Mouse (Mus musculus) kidney, adult 2 months (tissue): ENCODE results near the gene Mrto4. TPM values are rescaled to one million over a fixed set of nuclear protein-coding genes. Genes with fewer than 3 reads are reported as not detected.

Source experiments
- DNase-seq: peaks from one replicate; pipeline ENCODE4 v3.0.0; 2021
- H3K27ac ChIP-seq: fragments of 200-500 bp; 2 replicates; pipeline ENCODE4 v1.5.1; 2012; ENCODE audit warnings: low read depth, low read length, control low read depth, inconsistent platforms; ENCODE audit not compliant: insufficient read depth
- H3K27me3 ChIP-seq: fragments of 200-500 bp; replicated peaks from 2 replicates; pipeline ENCODE4 v1.6.1; 2012; ENCODE audit warnings: mild to moderate bottlenecking, moderate library complexity, low read length, inconsistent platforms; ENCODE audit not compliant: control insufficient read depth, insufficient read depth
- H3K36me3 ChIP-seq: fragments of 200-500 bp; 2 replicates; pipeline ENCODE4 v1.6.1; 2012; ENCODE audit warnings: mild to moderate bottlenecking, moderate library complexity, low read length, inconsistent platforms; ENCODE audit not compliant: control insufficient read depth, insufficient read depth
- H3K4me1 ChIP-seq: fragments of 200-500 bp; 2 replicates; pipeline ENCODE4 v1.6.1; 2011; ENCODE audit warnings: low read length; ENCODE audit not compliant: control insufficient read depth, insufficient read depth
- H3K4me3 ChIP-seq: fragments of 200-500 bp; 2 replicates; pipeline ENCODE4 v1.5.1; 2011; ENCODE audit warnings: mild to moderate bottlenecking, low read depth, low read length, control low read depth; ENCODE audit not compliant: insufficient read depth
- CTCF ChIP-seq: fragments of 200-500 bp; conservative IDR thresholded peaks from 2 replicates; pipeline ENCODE4 v1.5.1; 2011; ENCODE audit warnings: low read depth, mild to moderate bottlenecking, control low read depth, low read length, moderate library complexity, mixed read lengths; ENCODE audit not compliant: insufficient read depth, insufficient read length
- POLR2A ChIP-seq: fragments of 200-500 bp; IDR thresholded peaks from one replicate; pipeline ENCODE4 v1.6.1; 2011; ENCODE audit warnings: low read depth, low read length, control low read depth
- WGBS: fragments of 180-500 bp; shearing (Covaris S2); methylation state at CpG from one replicate; pipeline ENCODE4 v1.1.7; 2018; 5-methylcytosine and 5-hydroxymethylcytosine counted together
- polyA plus RNA-seq: library from polyadenylated mRNA; depleted of rRNA; stranded (reverse); fragments of >200 nt; gene quantifications from 2 replicates; pipeline ENCODE4 v1.2.3, GENCODE M21; 2012; rRNA removed

Gene Mrto4
- polyA plus RNA-seq, 1 experiment = 21.2 TPM

DNA sequence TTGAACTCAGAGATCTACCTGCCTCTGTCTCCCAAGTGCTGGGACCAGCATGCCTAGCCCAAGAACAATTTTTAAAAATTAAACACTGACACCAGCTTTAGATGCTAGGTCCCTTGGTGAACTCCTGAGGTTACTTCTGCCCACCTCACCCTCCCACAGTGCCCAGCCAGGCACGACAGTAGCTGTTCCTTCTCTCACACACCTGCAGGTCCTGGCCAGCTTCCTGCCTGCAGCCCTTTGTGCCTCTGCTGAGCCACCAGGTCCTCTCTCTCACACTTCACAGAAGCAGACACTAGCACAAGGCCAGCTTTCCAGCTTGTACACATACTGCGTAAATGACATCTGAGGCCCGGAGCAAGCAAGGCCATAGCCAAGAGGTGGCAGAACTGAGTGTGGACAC lies 46.9 kb downstream of the Mrto4 start:
- no peak for DNase-seq
- 0 out of 2 replicates have a peak, but pooled peaks cover 8% of the 10 kb centered on the region for H3K4me1 ChIP-seq
- no peak overlapping the region for H3K27ac ChIP-seq
- H3K27me3 ChIP-seq = no peaks in the 10 kb centered on the region
- TF ChIP-seq POLR2A (no peak), CTCF (no peak)
- H3K4me3 ChIP-seq = no peak overlapping the region
- 78% methylated on average over 3 of the region's 3 CpGs for WGBS
- no peaks in the 10 kb centered on the region; the same call in 1 of the 2 replicates for H3K36me3 ChIP-seq

DNA sequence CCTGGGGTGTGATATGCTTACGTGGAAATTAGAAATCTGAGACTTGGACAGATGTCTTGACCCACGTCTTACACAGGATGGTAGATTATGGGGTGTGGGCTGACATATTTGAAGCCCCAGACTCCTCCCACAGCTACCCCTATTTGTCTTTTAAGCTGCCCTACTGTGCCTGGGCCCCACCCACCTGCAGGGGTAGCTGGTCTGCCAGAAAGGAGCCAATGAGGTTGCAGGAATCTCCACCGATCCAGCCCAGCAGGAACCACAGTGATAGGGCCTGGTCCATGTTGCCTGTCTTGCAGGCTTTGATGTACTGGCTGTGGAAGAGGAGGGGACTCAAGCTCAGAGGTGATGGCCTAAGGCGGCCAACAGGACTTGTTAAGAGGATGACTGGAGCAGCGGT lies 50.1 kb downstream of the Mrto4 start:
- H3K36me3 ChIP-seq = no peaks in the 10 kb centered on the region; the same call in 1 of the 2 replicates
- WGBS = 86% methylated on average over 5 of the region's 5 CpGs
- no peak overlapping the region for H3K27ac ChIP-seq
- no peaks in the 10 kb centered on the region for H3K27me3 ChIP-seq
- no peaks in the 10 kb centered on the region for H3K4me1 ChIP-seq
- no peak overlapping the region for H3K4me3 ChIP-seq
- no peak for DNase-seq
- TF ChIP-seq POLR2A (no peak), CTCF (no peak)

GRCm38 (mm10) chr4:139301780-139302179 lies 50.6 kb downstream of the Mrto4 start:
- DNase-seq = no peak
- no peak for TF ChIP-seq POLR2A
- no peak for TF ChIP-seq CTCF
- Histone ChIP-seq H3K27ac (no peak overlapping the region), H3K4me3 (no peak overlapping the region), H3K4me1 (no peaks in the 10 kb centered on the region), H3K36me3 (no peaks in the 10 kb centered on the region; the same call in 1 of the 2 replicates), H3K27me3 (no peaks in the 10 kb centered on the region)
- WGBS = 65% methylated on average over 8 of the region's 8 CpGs

DNA sequence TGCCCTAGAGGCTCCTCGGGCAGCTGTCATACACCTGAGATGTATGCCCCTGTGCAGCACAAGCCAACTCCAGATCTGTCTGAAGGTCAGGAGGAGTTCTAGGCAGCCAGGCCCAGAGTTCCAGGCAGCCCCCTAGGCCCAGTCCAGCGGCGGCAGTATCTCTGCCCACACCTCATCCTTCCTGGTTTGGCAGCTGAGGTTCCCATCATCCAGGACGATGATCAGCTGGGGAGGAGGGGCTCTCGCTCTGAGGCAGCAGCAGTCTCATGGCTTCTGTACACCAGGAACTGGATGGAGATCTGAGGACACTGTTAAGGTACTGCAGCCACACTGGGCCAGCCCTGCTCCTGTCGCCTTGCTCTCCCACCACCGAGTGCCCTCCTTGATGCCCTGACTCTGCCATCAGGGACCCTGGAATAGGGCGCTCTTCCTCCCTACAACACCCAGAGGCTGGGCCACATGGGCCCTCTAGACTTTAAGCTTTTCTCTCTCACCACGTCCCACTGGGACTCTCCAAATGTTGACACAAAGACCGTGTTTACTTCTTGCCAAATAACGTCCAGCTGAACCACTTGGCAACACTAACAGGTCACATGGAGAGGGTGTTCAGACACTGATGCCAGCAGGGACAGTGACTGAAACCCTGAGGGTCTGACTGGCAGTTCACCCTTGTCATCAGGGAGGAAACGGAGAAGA lies 53.6 kb downstream of the Mrto4 start:
- no peaks in the 10 kb centered on the region for H3K4me1 ChIP-seq
- TF ChIP-seq CTCF (no peak), POLR2A (no peak)
- DNase-seq = no peak
- WGBS = 76% methylated on average over 12 of the region's 12 CpGs
- H3K27me3 ChIP-seq = no peaks in the 10 kb centered on the region
- H3K36me3 ChIP-seq = no peaks in the 10 kb centered on the region; the same call in 1 of the 2 replicates
- no peak overlapping the region for H3K4me3 ChIP-seq
- H3K27ac ChIP-seq = no peak overlapping the region

- H3K4me1 ChIP-seq = no peaks in the 10 kb centered on the region
- 73% methylated on average over 4 of the region's 4 CpGs for WGBS
- H3K36me3 ChIP-seq = no peaks in the 10 kb centered on the region; the same call in 1 of the 2 replicates
- no peak overlapping the region for H3K4me3 ChIP-seq
- no peaks in the 10 kb centered on the region for H3K27me3 ChIP-seq
- H3K27ac ChIP-seq = no peak overlapping the region
- peak; percentile 73 for DNase-seq
- no peak for TF ChIP-seq POLR2A
- peak; percentile 38 for TF ChIP-seq CTCF
These were observed 54.8 kb downstream of the Mrto4 start for GRCm38 (mm10) chr4:139297566-139297965.

Other genes with a start within 250 kb of the Mrto4 start
- gene Minos1, start 221.5 kb downstream of the Mrto4 start, polyA plus RNA-seq = 100 and 157 TPM in 2 replicates
- 102 and 134 TPM in 2 replicates for gene Capzb, start 159.7 kb downstream of the Mrto4 start, polyA plus RNA-seq
- 63.3 and 71.7 TPM in 2 replicates for gene Pqlc2, start 41.9 kb downstream of the Mrto4 start, polyA plus RNA-seq
- 245 and 280 TPM in 2 replicates for gene Akr7a5, start 41.8 kb downstream of the Mrto4 start, polyA plus RNA-seq
- 29.2 and 31.4 TPM in 2 replicates for gene Emc1, start within 50 bp of the Mrto4 start, polyA plus RNA-seq
- gene Ubr4, start within 50 bp of the Mrto4 start, polyA plus RNA-seq = 129 and 168 TPM in 2 replicates
- gene Iffo2, start 178.0 kb upstream of the Mrto4 start, polyA plus RNA-seq = 3.4 and 3.6 TPM in 2 replicates